Mouse (Mus musculus): ENCODE measurements at regions not wholly inside any gene's neighbourhood (a gene's known extent, or its start where the extent isn't known, plus 50 kb on each side); places are given as distances from the start of the nearest gene placed in this dataset.

DNA sequence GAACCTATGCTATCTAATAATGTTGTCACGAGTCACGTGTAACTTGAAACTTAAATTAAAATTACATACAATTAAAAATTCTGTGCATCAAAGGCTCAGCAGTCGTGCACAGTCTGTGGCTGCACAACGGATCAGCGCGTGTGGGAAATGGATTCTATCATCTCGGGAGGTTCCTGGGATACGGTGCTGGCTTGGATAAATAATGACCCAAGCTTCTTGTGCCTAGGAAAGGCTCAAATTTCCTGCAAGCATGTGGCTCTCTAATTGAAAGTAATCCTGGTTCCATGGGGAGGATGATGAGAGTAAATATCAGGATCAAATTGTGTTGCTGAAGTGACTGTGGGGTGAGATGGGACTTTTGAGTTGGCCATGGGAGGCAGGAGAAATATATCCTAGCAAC lies 792.2 kb downstream of the Robo1 start:
- TF ChIP-seq CTCF (IDR thresholded peaks at IDR 0.05; ENCODE audit: low read depth, low read length) (no peak), POLR2A (IDR thresholded peaks at IDR 0.05; ENCODE audit: extremely low read depth, insufficient read depth, low read length) (no peak)

All from liver, adult 2 months (tissue).